16 mouse cellular contexts compared by ENCODE assay signal in genomic region chr11:73036077-73036476, GRCm38 (mm10). TPM values are rescaled to one million over a fixed set of nuclear protein-coding genes. Genes with fewer than 3 reads are reported as not detected.
"Had no signal": no experiment of that assay in that cellular context is flagged by ENCODE, and none has a peak within 500 bp of the region (broad histone marks: within the 10 kb centered on the region; RNA-seq: fewer than 3 reads in every experiment).

No protein-coding gene starts in this region.

- H3K4me3 ChIP-seq: limb, embryonic 12.5 days; limb, embryonic 15.5 days; midbrain, embryonic 12.5 days; midbrain, embryonic 15.5 days had no signal

- H3K36me3 ChIP-seq: limb, embryonic 12.5 days had no signal

- H3K27ac ChIP-seq: kidney, postnatal 0 days; limb, embryonic 12.5 days; limb, embryonic 15.5 days; liver, embryonic 14.5 days; macrophage; midbrain, embryonic 12.5 days; midbrain, embryonic 15.5 days; stomach, postnatal 0 days had no signal

- H3K9ac ChIP-seq: limb, embryonic 12.5 days; limb, embryonic 15.5 days; liver, embryonic 14.5 days; liver, postnatal 0 days; lung, embryonic 14.5 days; midbrain, embryonic 12.5 days; midbrain, embryonic 15.5 days had no signal

- ATAC-seq: liver, postnatal 0 days; lung, postnatal 0 days; midbrain, embryonic 15.5 days had no signal

- DNase-seq: kidney, postnatal 25 days; left cerebral cortex, postnatal 4 days; liver, postnatal 0 days; lung, embryonic 14.5 days; thymus, adult 2 months; thymus, postnatal 14 days had no signal

- H3K27me3 ChIP-seq: limb, embryonic 12.5 days; limb, embryonic 15.5 days; midbrain, embryonic 15.5 days had no signal

- H3K4me2 ChIP-seq: limb, embryonic 12.5 days; limb, embryonic 15.5 days; liver, embryonic 11.5 days; lung, embryonic 14.5 days; midbrain, embryonic 12.5 days; midbrain, embryonic 15.5 days had no signal

- H3K9me3 ChIP-seq: limb, embryonic 12.5 days; limb, embryonic 15.5 days; midbrain, embryonic 12.5 days; midbrain, embryonic 15.5 days had no signal

RNA-seq across cellular contexts. Expression of gene Camkk1, which starts 17.3 kb away (rescaled TPM):
- polyA plus RNA-seq: macrophage had no signal

RNA-seq across cellular contexts. Expression of gene Itgae, which starts 54.3 kb away (rescaled TPM):
- total RNA-seq: left cerebral cortex, postnatal 4 days had no signal
